Mouse (Mus musculus): ENCODE data around the gene Nudt14. TPM values are rescaled to one million over a fixed set of nuclear protein-coding genes. Genes with fewer than 3 reads are reported as not detected.

Gene Nudt14
- total RNA-seq (2021), result 10 to 100 TPM in 1 of 2 experiments, 1 to 10 TPM in 1; 7.5 to 11.1 TPM
- long read RNA-seq, experiment 1, transcript Nudt14-202 (5 exons, 1,241 nt), result major isoform, 6 of 6 reads
- long read RNA-seq, experiment 1, partial matches to known transcripts, result 0 of 6 reads
- long read RNA-seq, experiment 1, other reads (novel, unspliced or antisense), result 0 of 6 reads
- long read RNA-seq, experiment 2, transcript Nudt14-202 (5 exons, 1,241 nt), result major isoform, 9 of 11 reads
- long read RNA-seq, experiment 2, partial matches to known transcripts, result 0 of 11 reads
- long read RNA-seq, experiment 2, other reads (novel, unspliced or antisense), result 0 of 11 reads

GRCm38 (mm10) chr12:112941776-112942713, at the start of gene Nudt14:
Gene Nudt14 (minus strand): TSS chr12:112942124.
- DNase-seq (ENCODE audit: low spot score in 2 of 2), result peak; percentile 58 to 77

- DNase-seq (ENCODE audit: low spot score in 2 of 2), result no peak
These were observed 49.5 kb upstream of the Nudt14 start for GRCm38 (mm10) chr12:112991444-112991843.

- no peak for DNase-seq (ENCODE audit: low spot score in 2 of 2)
These were observed 48.9 kb upstream of the Nudt14 start for GRCm38 (mm10) chr12:112990706-112991405.

GRCm38 (mm10) chr12:112987877-112988276, 46.0 kb upstream of the Nudt14 start:
- DNase-seq (ENCODE audit: low spot score in 2 of 2), result no peak

- no peak for DNase-seq (ENCODE audit: low spot score in 2 of 2)
These were observed 43.4 kb upstream of the Nudt14 start for GRCm38 (mm10) chr12:112985346-112985745.

- DNase-seq (ENCODE audit: low spot score in 2 of 2), result peak in 1 of 2 experiments; percentile 33
These were observed 40.1 kb upstream of the Nudt14 start for GRCm38 (mm10) chr12:112982031-112982430.

GRCm38 (mm10) chr12:112977156-112977555, 35.2 kb upstream of the Nudt14 start:
- no peak for DNase-seq (ENCODE audit: low spot score in 2 of 2)

- DNase-seq (ENCODE audit: low spot score in 2 of 2), result peak; percentile 84 to 92
These were observed 34.6 kb upstream of the Nudt14 start, which contains the start of gene Btbd6 for GRCm38 (mm10) chr12:112976371-112977073. Gene Btbd6 (plus strand): TSS chr12:112976482.

- no peak for DNase-seq (ENCODE audit: low spot score in 2 of 2)
These were observed 32.8 kb upstream of the Nudt14 start for GRCm38 (mm10) chr12:112974736-112975135.

- DNase-seq (ENCODE audit: low spot score in 2 of 2), result no peak
These were observed 27.7 kb upstream of the Nudt14 start for GRCm38 (mm10) chr12:112969616-112970015.

GRCm38 (mm10) chr12:112968943-112969342, 27.0 kb upstream of the Nudt14 start:
- DNase-seq (ENCODE audit: low spot score in 2 of 2), result no peak

GRCm38 (mm10) chr12:112965783-112966182, 23.9 kb upstream of the Nudt14 start:
- DNase-seq (ENCODE audit: low spot score in 2 of 2), result no peak

- no peak for DNase-seq (ENCODE audit: low spot score in 2 of 2)
These were observed 19.9 kb upstream of the Nudt14 start for GRCm38 (mm10) chr12:112961872-112962271.

- no peak for DNase-seq (ENCODE audit: low spot score in 2 of 2)
These were observed 19.5 kb upstream of the Nudt14 start for GRCm38 (mm10) chr12:112961428-112961827.

GRCm38 (mm10) chr12:112959421-112959820, 17.5 kb upstream of the Nudt14 start:
- DNase-seq (ENCODE audit: low spot score in 2 of 2), result no peak

- DNase-seq (ENCODE audit: low spot score in 2 of 2), result no peak
These were observed 16.4 kb upstream of the Nudt14 start for GRCm38 (mm10) chr12:112958303-112958702.

GRCm38 (mm10) chr12:112955800-112956199, 13.9 kb upstream of the Nudt14 start:
- DNase-seq (ENCODE audit: low spot score in 2 of 2), result peak; percentile 74 to 79

GRCm38 (mm10) chr12:112952926-112953565, 11.1 kb upstream of the Nudt14 start:
- DNase-seq (ENCODE audit: low spot score in 2 of 2), result no peak

GRCm38 (mm10) chr12:112952433-112952832, 10.5 kb upstream of the Nudt14 start:
- DNase-seq (ENCODE audit: low spot score in 2 of 2), result no peak

GRCm38 (mm10) chr12:112951150-112951842, 9.4 kb upstream of the Nudt14 start:
- no peak for DNase-seq (ENCODE audit: low spot score in 2 of 2)
